Mouse (Mus musculus) liver, adult 2 months (tissue): ENCODE data around the gene Nfix. TPM values are rescaled to one million over a fixed set of nuclear protein-coding genes. Genes with fewer than 3 reads are reported as not detected.

Experiments used
- DNase-seq: peaks from one replicate; pipeline ENCODE4 v3.0.0-alpha.2; 2011; ENCODE audit warnings: low read depth, low spot score; ENCODE audit errors: extremely low read depth
- H3K27ac ChIP-seq: fragments of 200-500 bp; replicated peaks from 2 replicates; pipeline ENCODE4 v1.5.1; 2012; ENCODE audit warnings: low read depth, mild to moderate bottlenecking, control low read depth, inconsistent platforms, low read length; ENCODE audit not compliant: insufficient read depth
- H3K27me3 ChIP-seq: fragments of 200-500 bp; 2 replicates; pipeline ENCODE4 v1.6.1; 2012; ENCODE audit warnings: mild to moderate bottlenecking, moderate library complexity, low read length, inconsistent platforms; ENCODE audit not compliant: control insufficient read depth, insufficient read depth
- H3K36me3 ChIP-seq: fragments of 200-500 bp; 2 replicates; pipeline ENCODE4 v1.6.1; 2012; ENCODE audit warnings: low read length, inconsistent platforms; ENCODE audit not compliant: control insufficient read depth, insufficient read depth
- H3K4me1 ChIP-seq: fragments of 200-500 bp; 2 replicates; pipeline ENCODE4 v1.6.1; 2011; ENCODE audit warnings: low read length; ENCODE audit not compliant: control insufficient read depth, insufficient read depth
- H3K4me3 ChIP-seq: fragments of 200-500 bp; 2 replicates; pipeline ENCODE4 v1.5.1; 2011; ENCODE audit warnings: low read depth, mild to moderate bottlenecking, control low read depth, low read length, moderate library complexity; ENCODE audit not compliant: insufficient read depth
- H3K79me2 ChIP-seq: fragments of 200-500 bp; 2 replicates; pipeline ENCODE4 v1.6.1; 2012; ENCODE audit warnings: inconsistent platforms, mild to moderate bottlenecking, low read length, moderate library complexity; ENCODE audit not compliant: control insufficient read depth, insufficient read depth
- H3K9ac ChIP-seq: fragments of 200-500 bp; 2 replicates; pipeline ENCODE4 v1.6.1; 2012; ENCODE audit warnings: low read depth, mild to moderate bottlenecking, control low read depth, inconsistent platforms, low read length
- CTCF ChIP-seq: fragments of 200-500 bp; IDR thresholded peaks from 2 replicates; pipeline ENCODE4 v1.5.1; 2011; ENCODE audit warnings: low read depth, low read length, control low read depth
- POLR2A ChIP-seq: fragments of 200-500 bp; IDR thresholded peaks from 2 replicates; pipeline ENCODE4 v1.6.1; 2011; ENCODE audit warnings: low read length, control low read depth; ENCODE audit not compliant: insufficient read depth; ENCODE audit errors: extremely low read depth
- whole genome bisulfite sequencing: fragments of 180-500 bp; shearing (Covaris S2); methylation state at CpG from one replicate; pipeline ENCODE4 v1.1.7; 2018; 5-methylcytosine and 5-hydroxymethylcytosine counted together
- polyA plus RNA-seq: library from polyadenylated mRNA; depleted of rRNA; stranded (reverse); fragments of >200 nt; gene quantifications from 2 replicates; pipeline ENCODE4 v1.2.3, GENCODE M21; 2012
- total RNA-seq: library from RNA; depleted of rRNA; stranded (reverse); fragments of >200 nt; gene quantifications from 2 replicates; pipeline ENCODE4 v1.2.3, GENCODE M21; 2014

Gene Nfix
- total and polyA plus RNA-seq, 2 experiments, result 20.7 to 32.9 TPM

DNA sequence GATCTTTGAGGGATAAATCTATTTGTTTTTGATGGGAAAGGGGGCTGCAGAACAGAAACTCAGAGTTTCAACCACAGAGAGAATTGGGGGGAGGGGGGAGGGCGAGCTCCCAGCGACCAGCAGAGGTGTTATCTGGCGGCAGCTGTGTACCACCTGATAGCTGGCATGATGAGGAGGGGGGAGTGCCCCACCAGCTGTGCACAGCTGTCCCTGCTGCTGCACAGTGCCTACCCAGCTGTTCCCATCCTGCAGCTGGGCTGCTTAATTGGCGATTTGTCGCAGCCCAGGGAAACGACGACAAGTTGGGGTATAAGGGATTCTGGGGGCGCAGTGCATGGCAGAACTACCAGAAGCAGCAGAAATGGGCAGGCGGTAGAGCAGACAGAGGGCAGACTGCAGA lies 75.5 kb downstream of the Nfix start:
- Histone ChIP-seq H3K27me3 (no peaks in the 10 kb centered on the region), H3K9ac (peak overlapping the region; percentile 21; the same call in 1 of the 2 replicates), H3K4me3 (no peak overlapping the region), H3K79me2 (no peaks in the 10 kb centered on the region), H3K4me1 (peaks cover 38% of the 10 kb centered on the region), H3K36me3 (peaks cover 6% of the 10 kb centered on the region; the same call in 1 of the 2 replicates), H3K27ac (peak overlapping the region; percentile 91)
- WGBS, result 71% methylated on average over 9 of the region's 9 CpGs
- no peak for DNase-seq
- TF ChIP-seq POLR2A (no peak), CTCF (no peak)

DNA sequence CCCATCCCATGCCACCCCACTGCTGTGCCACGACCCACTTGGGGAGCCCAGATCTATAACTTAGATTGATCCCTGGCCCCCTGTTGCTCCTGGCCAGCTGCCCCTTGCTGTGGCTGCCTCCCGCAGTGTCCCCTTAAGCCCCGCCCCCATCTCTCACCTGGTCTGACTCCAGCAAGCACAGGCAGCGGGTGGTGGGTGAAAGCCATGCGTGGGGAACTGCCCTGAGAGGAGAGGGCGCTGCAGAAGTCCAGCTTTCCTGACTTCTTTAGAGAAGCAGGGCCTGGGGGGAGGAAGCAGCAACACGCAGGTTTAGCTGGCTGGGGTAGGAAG lies 76.6 kb downstream of the Nfix start:
- H3K4me3 ChIP-seq, result no peak overlapping the region
- TF ChIP-seq POLR2A (no peak), CTCF (no peak)
- H3K27me3 ChIP-seq, result no peaks in the 10 kb centered on the region
- H3K9ac ChIP-seq, result peak overlapping the region; percentile 22
- no peaks in the 10 kb centered on the region for H3K79me2 ChIP-seq
- 44% methylated on average over 7 of the region's 7 CpGs for WGBS
- peaks cover 6% of the 10 kb centered on the region; the same call in 1 of the 2 replicates for H3K36me3 ChIP-seq
- H3K4me1 ChIP-seq, result peaks cover 38% of the 10 kb centered on the region
- H3K27ac ChIP-seq, result peak overlapping the region; percentile 91
- DNase-seq, result no peak

DNA sequence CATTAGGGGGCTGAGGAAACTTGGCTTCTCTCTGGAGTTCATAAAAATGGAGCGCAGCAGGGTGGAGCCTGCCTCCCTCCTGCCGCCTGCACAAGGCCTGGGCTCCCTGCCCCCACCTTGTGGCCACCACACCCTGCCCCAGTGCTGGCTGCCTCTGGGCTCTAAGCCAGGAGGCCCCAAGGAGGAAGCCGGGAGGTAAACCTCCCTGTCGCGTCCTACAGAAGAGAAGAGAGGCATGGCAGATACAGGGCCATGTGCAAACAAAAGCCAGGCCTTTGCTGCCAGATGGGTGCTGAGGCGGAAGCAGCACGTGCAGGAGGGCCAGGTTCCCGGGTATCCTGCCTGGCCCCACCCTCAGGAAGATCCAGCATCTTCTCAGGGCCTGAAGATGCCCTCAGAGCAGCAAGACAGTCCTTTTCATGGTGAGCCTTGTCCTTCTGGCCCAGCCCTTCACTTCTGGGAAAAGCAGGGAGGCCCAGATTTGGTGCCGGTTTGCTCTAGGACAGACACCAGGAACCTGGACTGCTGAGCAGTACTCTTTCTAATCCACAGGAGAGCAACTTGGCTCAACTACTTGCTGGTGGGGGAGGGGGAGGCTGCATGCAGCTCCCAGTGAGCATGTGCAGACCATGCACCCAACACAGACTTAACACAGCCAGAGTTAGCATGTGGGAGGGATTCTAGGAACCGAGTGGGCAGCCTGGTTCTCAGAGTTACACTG lies 77.1 kb downstream of the Nfix start, which contains the start of gene G430095P16Rik:
Gene G430095P16Rik, plus strand, starts transcription at position 158 of the 721 bp plus-strand sequence.
- peak within 1 kb of the TSS; percentile 22 for H3K9ac ChIP-seq
- peak; percentile 75 for DNase-seq
- H3K27ac ChIP-seq, result peak within 1 kb of the TSS; percentile 91
- 0 out of 2 replicates have a peak, but pooled peaks have one; percentile 13 for TF ChIP-seq CTCF
- TF ChIP-seq POLR2A, result no peak
- no peaks in the 10 kb centered on the region for H3K27me3 ChIP-seq
- no peak within 1 kb of the TSS for H3K4me3 ChIP-seq
- H3K79me2 ChIP-seq, result no peaks in the 10 kb centered on the region
- H3K4me1 ChIP-seq, result peaks cover 38% of the 10 kb centered on the region
- 22% methylated on average over 10 of the region's 10 CpGs for WGBS
- peaks cover 6% of the 10 kb centered on the region; the same call in 1 of the 2 replicates for H3K36me3 ChIP-seq

DNA sequence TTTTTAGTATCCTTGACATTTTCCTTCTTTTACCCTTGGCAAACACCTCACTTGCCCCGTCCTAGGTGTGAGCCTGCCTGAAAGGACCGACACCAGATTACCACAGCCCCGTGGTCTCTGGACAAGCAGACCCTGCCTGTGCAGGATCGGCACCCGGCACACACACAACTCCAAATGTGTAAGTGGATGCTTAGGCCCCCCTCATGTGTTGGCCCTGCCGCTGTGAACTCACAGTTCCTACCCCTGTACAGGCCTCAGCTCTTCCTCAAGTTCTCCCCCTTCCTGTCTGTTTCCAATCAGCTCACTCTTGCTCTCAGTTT lies 77.7 kb downstream of the Nfix start:
- H3K4me3 ChIP-seq, result no peak overlapping the region
- peaks cover 38% of the 10 kb centered on the region for H3K4me1 ChIP-seq
- DNase-seq, result no peak
- WGBS, result 79% methylated on average over 6 of the region's 6 CpGs
- no peaks in the 10 kb centered on the region for H3K79me2 ChIP-seq
- TF ChIP-seq POLR2A, result no peak
- no peak for TF ChIP-seq CTCF
- no peak overlapping the region for H3K9ac ChIP-seq
- H3K27ac ChIP-seq, result peak overlapping the region; percentile 91
- H3K36me3 ChIP-seq, result peaks cover 7% of the 10 kb centered on the region; the same call in 1 of the 2 replicates
- H3K27me3 ChIP-seq, result no peaks in the 10 kb centered on the region

DNA sequence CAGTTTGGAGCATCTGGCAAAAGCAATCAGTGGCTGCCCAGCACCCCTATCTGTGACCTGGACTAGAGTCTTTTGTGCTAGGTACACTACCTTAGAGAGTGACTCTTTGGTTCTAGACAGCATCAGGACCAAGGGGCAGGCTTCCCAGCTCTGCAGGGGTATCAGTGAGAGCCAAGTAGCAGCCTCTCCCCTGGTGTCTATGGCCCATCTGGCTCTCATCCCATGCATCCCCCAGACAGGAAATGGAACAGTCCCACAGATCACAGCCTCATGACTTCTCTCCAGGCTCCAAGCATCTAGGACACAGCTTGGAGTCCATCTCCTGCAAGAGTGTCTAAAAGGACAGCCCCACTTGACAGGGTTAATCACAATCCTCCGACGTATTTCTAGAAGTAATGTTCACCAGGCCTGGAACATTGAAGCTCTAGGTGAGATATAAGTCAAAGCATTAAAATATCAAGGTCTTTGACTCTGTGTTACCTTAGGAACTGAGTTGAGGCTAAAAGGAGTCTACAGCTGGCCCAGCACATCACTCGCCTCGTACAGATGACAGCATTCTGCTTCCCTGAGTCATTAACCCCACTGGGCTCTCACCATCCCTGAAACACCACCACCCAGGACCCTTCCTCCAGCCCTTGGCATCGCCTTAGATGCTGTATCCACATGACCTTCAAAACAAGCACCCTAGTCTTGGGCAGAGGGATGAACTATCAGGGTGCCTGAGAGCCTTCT lies 81.0 kb downstream of the Nfix start:
- peaks cover 7% of the 10 kb centered on the region; the same call in 1 of the 2 replicates for H3K36me3 ChIP-seq
- peaks cover 19% of the 10 kb centered on the region for H3K4me1 ChIP-seq
- H3K27ac ChIP-seq, result no peak overlapping the region
- DNase-seq, result no peak
- no peak overlapping the region for H3K4me3 ChIP-seq
- H3K9ac ChIP-seq, result no peak overlapping the region
- no peak for TF ChIP-seq POLR2A
- no peak for TF ChIP-seq CTCF
- no peaks in the 10 kb centered on the region for H3K79me2 ChIP-seq
- WGBS, result 89% methylated on average over 5 of the region's 5 CpGs
- H3K27me3 ChIP-seq, result no peaks in the 10 kb centered on the region
